Mouse (Mus musculus) heart, embryonic 13.5 days (tissue): ENCODE measurements around the gene Olfr66. TPM values are rescaled to one million over a fixed set of nuclear protein-coding genes. Genes with fewer than 3 reads are reported as not detected.

Experiments
- ATAC-seq: fragments of 200-750 bp; cut with Nextera tagmentation; 2 replicates; pipeline ENCODE4 v1.8.0; 2017; ENCODE audit warnings: moderate TSS enrichment; ENCODE audit not compliant: insufficient number of reproducible peaks, low FRiP score, low TSS enrichment; ENCODE audit errors: extremely low read depth
- H3K27ac ChIP-seq: fragments of 300-500 bp; sonication (generic); replicated peaks from 2 replicates; pipeline ENCODE4 v1.5.1; 2015; ENCODE audit warnings: moderate library complexity, mild to moderate bottlenecking, inconsistent platforms
- H3K27me3 ChIP-seq: fragments of 300-500 bp; sonication (generic); replicated peaks from 2 replicates; pipeline ENCODE4 v1.6.1; 2015; ENCODE audit warnings: mild to moderate bottlenecking, inconsistent platforms
- H3K36me3 ChIP-seq: fragments of 300-500 bp; sonication (generic); 2 replicates; pipeline ENCODE4 v1.6.1; 2015; ENCODE audit warnings: mild to moderate bottlenecking, inconsistent platforms
- H3K4me1 ChIP-seq: fragments of 300-500 bp; sonication (generic); 2 replicates; pipeline ENCODE4 v1.6.1; 2015; ENCODE audit warnings: inconsistent platforms
- H3K4me2 ChIP-seq: fragments of 300-500 bp; sonication (generic); 2 replicates; pipeline ENCODE4 v1.6.1; 2015; ENCODE audit warnings: inconsistent platforms, mild to moderate bottlenecking, moderate library complexity
- H3K4me3 ChIP-seq: fragments of 300-500 bp; sonication (generic); 2 replicates; pipeline ENCODE4 v1.5.1; 2015; ENCODE audit warnings: moderate library complexity, mild to moderate bottlenecking, inconsistent platforms
- H3K9ac ChIP-seq: fragments of 300-500 bp; sonication (generic); 2 replicates; pipeline ENCODE4 v1.6.1; 2015; ENCODE audit warnings: inconsistent platforms, mild to moderate bottlenecking, moderate library complexity
- H3K9me3 ChIP-seq: fragments of 300-500 bp; sonication (generic); 2 replicates; pipeline ENCODE4 v1.6.1; 2016; ENCODE audit warnings: inconsistent platforms
- WGBS: fragments of 180-500 bp; shearing (Covaris S2); methylation state at CpG from one replicate; pipeline ENCODE4 v1.1.7; 2015; ENCODE audit warnings: mixed read lengths; 5-methylcytosine and 5-hydroxymethylcytosine counted together
- polyA plus RNA-seq: library from polyadenylated mRNA; unstranded; fragments of >200 nt; fragmentation: Nextera tagmentation; extraction: Ambion mirVana; gene quantifications from 2 replicates; pipeline ENCODE4 v1.2.1, GENCODE M21; 2015

The Olfr66 gene
- polyA plus RNA-seq, 1 experiment from 2014 or later, result not detected

DNA sequence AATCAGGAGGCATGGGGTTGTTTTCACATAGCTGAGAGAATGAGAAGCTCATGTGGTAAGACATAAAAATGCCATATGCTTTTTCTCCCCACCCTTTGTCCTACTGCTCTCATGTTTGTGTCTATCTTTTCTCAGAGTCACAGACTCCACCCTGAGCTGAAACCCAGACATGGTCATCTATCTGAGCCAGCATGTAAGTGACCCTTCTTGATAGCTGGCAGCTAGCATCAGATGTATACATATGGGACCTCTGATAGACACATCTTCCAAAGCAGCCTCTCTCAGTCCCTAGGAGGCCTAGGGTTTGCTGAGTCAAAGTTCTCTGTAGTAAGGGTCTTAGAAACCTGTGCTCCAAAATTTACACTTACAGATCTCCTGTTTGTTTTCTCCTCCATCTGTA, 20.3 kb downstream of the Olfr66 start:
- Histone ChIP-seq H3K4me2 (peak overlapping the region; percentile 24; the same call in 1 of the 2 replicates), H3K9me3 (no peaks in the 10 kb centered on the region), H3K27me3 (no peaks in the 10 kb centered on the region), H3K27ac (peak overlapping the region; percentile 63), H3K36me3 (no peaks in the 10 kb centered on the region), H3K4me3 (no peak overlapping the region), H3K9ac (no peak overlapping the region), H3K4me1 (peaks cover 10% of the 10 kb centered on the region; the same call in 1 of the 2 replicates)
- peak; percentile 43; the same call in 1 of the 2 replicates for ATAC-seq

GRCm38 (mm10) chr7:103861531-103861930, 24.5 kb downstream of the Olfr66 start:
- no peak overlapping the region for H3K9ac ChIP-seq
- H3K4me2 ChIP-seq, result no peak overlapping the region; the same call in 1 of the 2 replicates
- no peaks in the 10 kb centered on the region for H3K27me3 ChIP-seq
- peak overlapping the region; percentile 64 for H3K27ac ChIP-seq
- no peaks in the 10 kb centered on the region for H3K9me3 ChIP-seq
- WGBS, result 78% methylated on average over 3 of the region's 3 CpGs
- no peak for ATAC-seq
- no peaks in the 10 kb centered on the region for H3K36me3 ChIP-seq
- no peak overlapping the region for H3K4me3 ChIP-seq
- 0 out of 2 replicates have a peak, but pooled peaks cover 10% of the 10 kb centered on the region for H3K4me1 ChIP-seq

DNA sequence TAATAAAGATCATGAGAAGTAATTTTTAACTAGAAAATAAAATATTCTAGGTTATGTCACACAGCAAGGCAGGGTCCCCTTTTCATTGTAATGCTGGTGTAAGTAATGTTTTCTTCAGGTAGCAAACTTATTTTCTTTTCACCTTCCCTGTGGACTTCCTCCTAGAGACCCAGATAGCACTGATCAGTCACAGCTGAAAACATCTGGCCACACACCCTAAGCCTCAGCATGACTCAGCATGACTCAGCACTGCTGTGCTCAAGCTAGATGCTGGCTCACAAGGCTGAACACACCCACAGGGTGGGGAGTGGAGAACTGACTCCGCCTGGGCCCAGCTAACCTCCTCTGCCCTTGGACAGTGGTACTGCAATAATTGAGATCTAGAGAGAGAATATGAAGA, 25.2 kb downstream of the Olfr66 start:
- WGBS, result 52% methylated on average over 1 of the region's 1 CpGs
- 0 out of 2 replicates have a peak, but pooled peaks cover 10% of the 10 kb centered on the region for H3K4me1 ChIP-seq
- H3K27me3 ChIP-seq, result no peaks in the 10 kb centered on the region
- no peak overlapping the region for H3K9ac ChIP-seq
- H3K4me2 ChIP-seq, result no peak overlapping the region
- H3K36me3 ChIP-seq, result no peaks in the 10 kb centered on the region
- peak overlapping the region; percentile 64; the same call in 1 of the 2 replicates for H3K27ac ChIP-seq
- peak; percentile 91 for ATAC-seq
- no peak overlapping the region for H3K4me3 ChIP-seq
- H3K9me3 ChIP-seq, result no peaks in the 10 kb centered on the region

- ATAC-seq, result peak; percentile 87
- Histone ChIP-seq H3K4me3 (no peak overlapping the region), H3K4me2 (peak overlapping the region; percentile 22; the same call in 1 of the 2 replicates), H3K27me3 (no peaks in the 10 kb centered on the region), H3K27ac (peak overlapping the region; percentile 61), H3K9ac (no peak overlapping the region), H3K4me1 (0 out of 2 replicates have a peak, but pooled peaks cover 10% of the 10 kb centered on the region), H3K36me3 (no peaks in the 10 kb centered on the region), H3K9me3 (no peaks in the 10 kb centered on the region)
- WGBS, result 10% methylated on average over 2 of the region's 2 CpGs
These were observed 27.0 kb downstream of the Olfr66 start for GRCm38 (mm10) chr7:103859076-103859475.

- H3K4me2 ChIP-seq, result peak overlapping the region; percentile 9; the same call in 1 of the 2 replicates
- no peak overlapping the region for H3K9ac ChIP-seq
- ATAC-seq, result no peak
- H3K36me3 ChIP-seq, result no peaks in the 10 kb centered on the region
- H3K27me3 ChIP-seq, result no peaks in the 10 kb centered on the region
- H3K4me1 ChIP-seq, result 0 out of 2 replicates have a peak, but pooled peaks cover 7% of the 10 kb centered on the region
- no peak overlapping the region for H3K4me3 ChIP-seq
- 58% methylated on average over 1 of the region's 1 CpGs for WGBS
- peak overlapping the region; percentile 28; the same call in 1 of the 2 replicates for H3K27ac ChIP-seq
- no peaks in the 10 kb centered on the region for H3K9me3 ChIP-seq
These were observed 31.4 kb downstream of the Olfr66 start for GRCm38 (mm10) chr7:103854669-103855068.

GRCm38 (mm10) chr7:103853090-103853489, 33.0 kb downstream of the Olfr66 start, which contains the start of gene Hbb-y:
Gene Hbb-y, minus strand, starts transcription at chr7:103853216.
- 56% methylated on average over 2 of the region's 2 CpGs for WGBS
- no peaks in the 10 kb centered on the region for H3K36me3 ChIP-seq
- no peak within 1 kb of the TSS for H3K9ac ChIP-seq
- no peaks in the 10 kb centered on the region for H3K4me1 ChIP-seq
- H3K4me3 ChIP-seq, result peak within 1 kb of the TSS; percentile 32
- H3K4me2 ChIP-seq, result peak within 1 kb of the TSS; percentile 37
- peak; percentile 64 for ATAC-seq
- no peaks in the 10 kb centered on the region for H3K27me3 ChIP-seq
- peak within 1 kb of the TSS; percentile 62 for H3K27ac ChIP-seq
- no peaks in the 10 kb centered on the region for H3K9me3 ChIP-seq

- ATAC-seq, result no peak
- Histone ChIP-seq H3K27me3 (no peaks in the 10 kb centered on the region), H3K9ac (no peak overlapping the region), H3K9me3 (no peaks in the 10 kb centered on the region), H3K4me1 (no peaks in the 10 kb centered on the region), H3K36me3 (no peaks in the 10 kb centered on the region), H3K4me2 (peak overlapping the region; percentile 30; the same call in 1 of the 2 replicates), H3K4me3 (no peak overlapping the region), H3K27ac (no peak overlapping the region; the same call in 1 of the 2 replicates)
- WGBS, result 23% methylated on average over 2 of the region's 2 CpGs
These were observed 41.3 kb downstream of the Olfr66 start for GRCm38 (mm10) chr7:103844525-103845325.

GRCm38 (mm10) chr7:103843034-103843433, 43.0 kb downstream of the Olfr66 start, which contains the start of gene Hbb-bh1:
Gene Hbb-bh1, minus strand, starts transcription at chr7:103843164.
- ATAC-seq, result peak; percentile 49; the same call in 1 of the 2 replicates
- Histone ChIP-seq H3K9me3 (no peaks in the 10 kb centered on the region), H3K4me2 (peak within 1 kb of the TSS; percentile 29), H3K27me3 (no peaks in the 10 kb centered on the region), H3K4me1 (no peaks in the 10 kb centered on the region), H3K4me3 (peak within 1 kb of the TSS; percentile 12), H3K27ac (peak within 1 kb of the TSS; percentile 5; the same call in 1 of the 2 replicates), H3K36me3 (no peaks in the 10 kb centered on the region), H3K9ac (no peak within 1 kb of the TSS)
- 58% methylated on average over 2 of the region's 2 CpGs for WGBS

DNA sequence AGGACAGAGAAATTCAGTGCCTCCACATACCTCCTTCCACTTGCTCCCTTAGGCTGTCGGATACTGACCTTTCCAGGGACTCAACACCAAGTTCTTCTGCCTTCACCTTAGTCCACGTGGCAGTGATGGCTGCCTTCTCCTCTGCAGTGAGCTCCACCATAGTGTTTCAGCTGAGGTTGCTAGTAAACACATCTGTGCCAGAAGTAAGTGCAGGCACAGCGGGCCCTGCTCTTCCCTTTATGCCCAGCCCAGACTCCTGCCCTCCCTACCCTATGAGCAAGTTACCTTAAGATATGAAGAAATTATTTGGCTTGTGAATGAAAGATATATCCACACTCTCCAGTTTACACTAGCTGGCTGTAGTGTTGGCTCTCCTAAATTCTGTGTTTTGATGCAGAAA, 45.8 kb downstream of the Olfr66 start, which contains the start of gene Hbb-bh2:
TSS of gene Hbb-bh2 (minus strand) at position 253 of the 400 bp plus-strand sequence.
- Histone ChIP-seq H3K9ac (no peak within 1 kb of the TSS), H3K9me3 (no peaks in the 10 kb centered on the region), H3K4me1 (no peaks in the 10 kb centered on the region), H3K36me3 (no peaks in the 10 kb centered on the region), H3K4me2 (peak within 1 kb of the TSS; percentile 38), H3K27me3 (no peaks in the 10 kb centered on the region), H3K4me3 (0 out of 2 replicates have a peak within 1 kb of the TSS, but pooled peaks have one; percentile 3), H3K27ac (0 out of 2 replicates have a peak within 1 kb of the TSS, but pooled peaks have one; percentile 45)
- WGBS, result 59% methylated on average over 3 of the region's 3 CpGs
- no peak for ATAC-seq
